Mouse (Mus musculus): Measurements from ENCODE around the gene Ddx31. TPM values are rescaled to one million over a fixed set of nuclear protein-coding genes. Genes with fewer than 3 reads are reported as not detected.

Gene Ddx31
- polyA plus RNA-seq, 1 experiment from 2014 or later: 3.9 TPM

- Histone ChIP-seq H3K36me3 (ENCODE audit: control insufficient read depth, insufficient read depth) (no peaks in the 10 kb centered on the region), H3K4me2 (ENCODE audit: low read depth, low read length) (no peak overlapping the region), H3K4me3 (ENCODE audit: low read depth, low read length) (no peak overlapping the region), H3K27me3 (ENCODE audit: control insufficient read depth, insufficient read depth, low read depth, low read length) (peaks cover 99% of the 10 kb centered on the region), H3K9ac (ENCODE audit: low read depth, low read length) (no peak overlapping the region), H3K4me1 (ENCODE audit: control insufficient read depth, low read depth, low read length) (no peaks in the 10 kb centered on the region; the same call in 1 of the 2 replicates), H3K9me3 (replicated peaks; ENCODE audit: control insufficient read depth, low read length) (no peaks in the 10 kb centered on the region), H3K27ac (ENCODE audit: low read length) (no peak overlapping the region)
- 8% methylated on average over 2 of the region's 2 CpGs for WGBS (ENCODE audit: insufficient replicate concordance)
- no peak for ATAC-seq (ENCODE audit: low read depth)
Observed at GRCm38 (mm10) chr2:28914121-28914520, 73.9 kb downstream of the Ddx31 start.

- H3K9ac ChIP-seq (ENCODE audit: low read depth, low read length): no peak overlapping the region
- H3K4me2 ChIP-seq (ENCODE audit: low read depth, low read length): no peak overlapping the region
- H3K36me3 ChIP-seq (ENCODE audit: control insufficient read depth, insufficient read depth): no peaks in the 10 kb centered on the region
- no peaks in the 10 kb centered on the region; the same call in 1 of the 2 replicates for H3K4me1 ChIP-seq (ENCODE audit: control insufficient read depth, low read depth, low read length)
- H3K9me3 ChIP-seq (replicated peaks; ENCODE audit: control insufficient read depth, low read length): no peaks in the 10 kb centered on the region
- H3K27me3 ChIP-seq (ENCODE audit: control insufficient read depth, insufficient read depth, low read depth, low read length): peaks cover 97% of the 10 kb centered on the region
- no peak for ATAC-seq (ENCODE audit: low read depth)
- no peak overlapping the region for H3K4me3 ChIP-seq (ENCODE audit: low read depth, low read length)
- WGBS (ENCODE audit: insufficient replicate concordance): 8% methylated on average over 22 of the region's 22 CpGs
- H3K27ac ChIP-seq (ENCODE audit: low read length): no peak overlapping the region
Observed at GRCm38 (mm10) chr2:28915104-28915738, 75.0 kb downstream of the Ddx31 start.

- no peaks in the 10 kb centered on the region for H3K36me3 ChIP-seq (ENCODE audit: control insufficient read depth, insufficient read depth)
- H3K4me3 ChIP-seq (ENCODE audit: low read depth, low read length): no peak overlapping the region
- H3K27me3 ChIP-seq (ENCODE audit: control insufficient read depth, insufficient read depth, low read depth, low read length): peaks cover 94% of the 10 kb centered on the region
- no peaks in the 10 kb centered on the region; the same call in 1 of the 2 replicates for H3K4me1 ChIP-seq (ENCODE audit: control insufficient read depth, low read depth, low read length)
- peak; percentile 70 for ATAC-seq (ENCODE audit: low read depth)
- no peaks in the 10 kb centered on the region for H3K9me3 ChIP-seq (replicated peaks; ENCODE audit: control insufficient read depth, low read length)
- 2% methylated on average over 46 of the region's 50 CpGs for WGBS (ENCODE audit: insufficient replicate concordance)
- no peak overlapping the region for H3K4me2 ChIP-seq (ENCODE audit: low read depth, low read length)
- no peak overlapping the region for H3K27ac ChIP-seq (ENCODE audit: low read length)
- no peak overlapping the region for H3K9ac ChIP-seq (ENCODE audit: low read depth, low read length)
Observed at GRCm38 (mm10) chr2:28915768-28916512, 75.7 kb downstream of the Ddx31 start.

- Histone ChIP-seq H3K9me3 (replicated peaks; ENCODE audit: control insufficient read depth, low read length) (no peaks in the 10 kb centered on the region), H3K27me3 (ENCODE audit: control insufficient read depth, insufficient read depth, low read depth, low read length) (peaks cover 93% of the 10 kb centered on the region), H3K4me3 (ENCODE audit: low read depth, low read length) (no peak within 1 kb of the TSS), H3K27ac (ENCODE audit: low read length) (no peak within 1 kb of the TSS), H3K4me1 (ENCODE audit: control insufficient read depth, low read depth, low read length) (no peaks in the 10 kb centered on the region; the same call in 1 of the 2 replicates), H3K9ac (ENCODE audit: low read depth, low read length) (no peak within 1 kb of the TSS), H3K36me3 (ENCODE audit: control insufficient read depth, insufficient read depth) (no peaks in the 10 kb centered on the region), H3K4me2 (ENCODE audit: low read depth, low read length) (no peak within 1 kb of the TSS)
- no peak for ATAC-seq (ENCODE audit: low read depth)
- 2% methylated on average over 18 of the region's 18 CpGs for WGBS (ENCODE audit: insufficient replicate concordance)
Observed at GRCm38 (mm10) chr2:28916513-28916865, 76.3 kb downstream of the Ddx31 start, which contains the start of gene Barhl1. Barhl1 (minus strand) TSS chr2:28916668.

- Histone ChIP-seq H3K9ac (ENCODE audit: low read depth, low read length) (no peak overlapping the region), H3K9me3 (replicated peaks; ENCODE audit: control insufficient read depth, low read length) (no peaks in the 10 kb centered on the region), H3K4me1 (ENCODE audit: control insufficient read depth, low read depth, low read length) (no peaks in the 10 kb centered on the region; the same call in 1 of the 2 replicates), H3K27me3 (ENCODE audit: control insufficient read depth, insufficient read depth, low read depth, low read length) (peaks cover 90% of the 10 kb centered on the region), H3K4me2 (ENCODE audit: low read depth, low read length) (no peak overlapping the region), H3K36me3 (ENCODE audit: control insufficient read depth, insufficient read depth) (no peaks in the 10 kb centered on the region), H3K4me3 (ENCODE audit: low read depth, low read length) (no peak overlapping the region), H3K27ac (ENCODE audit: low read length) (no peak overlapping the region)
- no peak for ATAC-seq (ENCODE audit: low read depth)
- 6% methylated on average over 11 of the region's 11 CpGs for WGBS (ENCODE audit: insufficient replicate concordance)
Observed at GRCm38 (mm10) chr2:28917156-28917517, 76.9 kb downstream of the Ddx31 start.

GRCm38 (mm10) chr2:28917518-28918361 is 77.5 kb downstream of the Ddx31 start:
- WGBS (ENCODE audit: insufficient replicate concordance): 1% methylated on average over 72 of the region's 73 CpGs
- Histone ChIP-seq H3K4me3 (ENCODE audit: low read depth, low read length) (0 out of 2 replicates have a peak overlapping the region, but pooled peaks have one; percentile 15), H3K9ac (ENCODE audit: low read depth, low read length) (no peak overlapping the region), H3K9me3 (replicated peaks; ENCODE audit: control insufficient read depth, low read length) (no peaks in the 10 kb centered on the region), H3K36me3 (ENCODE audit: control insufficient read depth, insufficient read depth) (no peaks in the 10 kb centered on the region), H3K27me3 (ENCODE audit: control insufficient read depth, insufficient read depth, low read depth, low read length) (peaks cover 87% of the 10 kb centered on the region), H3K27ac (ENCODE audit: low read length) (no peak overlapping the region), H3K4me2 (ENCODE audit: low read depth, low read length) (peak overlapping the region; percentile 17; the same call in 1 of the 2 replicates), H3K4me1 (ENCODE audit: control insufficient read depth, low read depth, low read length) (no peaks in the 10 kb centered on the region; the same call in 1 of the 2 replicates)
- no peak for ATAC-seq (ENCODE audit: low read depth)

- no peaks in the 10 kb centered on the region; the same call in 1 of the 2 replicates for H3K4me1 ChIP-seq (ENCODE audit: control insufficient read depth, low read depth, low read length)
- H3K36me3 ChIP-seq (ENCODE audit: control insufficient read depth, insufficient read depth): no peaks in the 10 kb centered on the region
- H3K9ac ChIP-seq (ENCODE audit: low read depth, low read length): no peak overlapping the region
- H3K4me3 ChIP-seq (ENCODE audit: low read depth, low read length): no peak overlapping the region
- peaks cover 78% of the 10 kb centered on the region for H3K27me3 ChIP-seq (ENCODE audit: control insufficient read depth, insufficient read depth, low read depth, low read length)
- no peak for ATAC-seq (ENCODE audit: low read depth)
- H3K27ac ChIP-seq (ENCODE audit: low read length): no peak overlapping the region
- 2% methylated on average over 4 of the region's 4 CpGs for WGBS (ENCODE audit: insufficient replicate concordance)
- H3K4me2 ChIP-seq (ENCODE audit: low read depth, low read length): no peak overlapping the region
- no peaks in the 10 kb centered on the region for H3K9me3 ChIP-seq (replicated peaks; ENCODE audit: control insufficient read depth, low read length)
Observed at GRCm38 (mm10) chr2:28919001-28919400, 78.8 kb downstream of the Ddx31 start.

- WGBS (ENCODE audit: insufficient replicate concordance): 4% methylated on average over 4 of the region's 4 CpGs
- Histone ChIP-seq H3K9me3 (replicated peaks; ENCODE audit: control insufficient read depth, low read length) (no peaks in the 10 kb centered on the region), H3K36me3 (ENCODE audit: control insufficient read depth, insufficient read depth) (no peaks in the 10 kb centered on the region), H3K4me2 (ENCODE audit: low read depth, low read length) (no peak overlapping the region), H3K27ac (ENCODE audit: low read length) (no peak overlapping the region), H3K4me3 (ENCODE audit: low read depth, low read length) (no peak overlapping the region), H3K4me1 (ENCODE audit: control insufficient read depth, low read depth, low read length) (no peaks in the 10 kb centered on the region), H3K27me3 (ENCODE audit: control insufficient read depth, insufficient read depth, low read depth, low read length) (peaks cover 28% of the 10 kb centered on the region), H3K9ac (ENCODE audit: low read depth, low read length) (no peak overlapping the region)
- no peak for ATAC-seq (ENCODE audit: low read depth)
Observed at GRCm38 (mm10) chr2:28923912-28924311, 83.7 kb downstream of the Ddx31 start.
